Comparison of ENCODE assay signal across 12 mouse cellular contexts in genomic region chr5:24343379-24343778, GRCm38 (mm10). TPM values are rescaled to one million over a fixed set of nuclear protein-coding genes. Genes with fewer than 3 reads are reported as not detected.
A peak's percentile ranks its signal among the peaks of the same experiment; 100 is the strongest.
DNase-seq lines count a peak whose midpoint lies in the region; ATAC-seq lines count a peak whose summit lies in the region.
"Had no signal": no experiment of that assay in that cellular context is flagged by ENCODE, and none has a peak within 500 bp of the region (broad histone marks: within the 10 kb centered on the region; RNA-seq: fewer than 3 reads in every experiment).

No protein-coding gene starts in this region.

- intact Hi-C loops in left cerebral cortex, postnatal 25 days (cut with DNase I) = no loop called here

- H3K4me3 ChIP-seq in kidney, embryonic 14.5 days (ENCODE audit: low read length) = no peak overlapping the region
- no peak overlapping the region for H3K4me3 ChIP-seq in kidney, embryonic 16.5 days (ENCODE audit: low read length)
- H3K4me3 ChIP-seq in forebrain, embryonic 14.5 days (ENCODE audit: low read depth, low read length) = no peak overlapping the region
- no peak overlapping the region for H3K4me3 ChIP-seq in hindbrain, embryonic 16.5 days (ENCODE audit: low read length)
- no peak overlapping the region for H3K4me3 ChIP-seq in midbrain, embryonic 16.5 days (ENCODE audit: low read depth, low read length)
- H3K4me3 ChIP-seq: limb, embryonic 12.5 days had no signal

- H3K9me3 ChIP-seq in kidney, embryonic 14.5 days (ENCODE audit: control insufficient read depth, low read length) = no peaks in the 10 kb centered on the region
- no peaks in the 10 kb centered on the region for H3K9me3 ChIP-seq in kidney, embryonic 16.5 days (ENCODE audit: low read length)
- no peaks in the 10 kb centered on the region for H3K9me3 ChIP-seq in forebrain, embryonic 14.5 days (replicated peaks; ENCODE audit: control insufficient read depth, low read length)
- no peaks in the 10 kb centered on the region for H3K9me3 ChIP-seq in hindbrain, embryonic 16.5 days (ENCODE audit: control insufficient read depth, low read length)
- H3K9me3 ChIP-seq in midbrain, embryonic 16.5 days (replicated peaks; ENCODE audit: control insufficient read depth, low read length, poor library complexity, severe bottlenecking) = no peaks in the 10 kb centered on the region
- H3K9me3 ChIP-seq: limb, embryonic 12.5 days had no signal

- H3K9ac ChIP-seq in kidney, embryonic 14.5 days (ENCODE audit: low read depth, low read length) = 0 out of 2 replicates have a peak overlapping the region, but pooled peaks have one; percentile 18
- H3K9ac ChIP-seq in kidney, embryonic 16.5 days (replicated peaks; ENCODE audit: low read length) = no peak overlapping the region
- peak overlapping the region; percentile 26; the same call in 1 of the 2 replicates for H3K9ac ChIP-seq in forebrain, embryonic 14.5 days (ENCODE audit: low read length)
- peak overlapping the region; percentile 67; the same call in 1 of the 2 replicates for H3K9ac ChIP-seq in hindbrain, embryonic 16.5 days (ENCODE audit: low read depth, low read length)
- peak overlapping the region; percentile 57; the same call in 1 of the 2 replicates for H3K9ac ChIP-seq in midbrain, embryonic 16.5 days (ENCODE audit: low read depth, low read length)
- H3K9ac ChIP-seq: limb, embryonic 12.5 days had no signal

- no peak for DNase-seq in forebrain, embryonic 14.5 days (ENCODE audit: low spot score)
- DNase-seq in layer of hippocampus, adult 8-10 months (ENCODE audit: low spot score in 2 of 2) = no peak
- DNase-seq in left cerebral cortex, postnatal 25 days (ENCODE audit: low spot score in 2 of 2) = no peak
- no peak for DNase-seq in adrenal gland, postnatal 14 days

- no peak overlapping the region; the same call in 1 of the 2 replicates for H3K27ac ChIP-seq in kidney, embryonic 14.5 days (ENCODE audit: low read depth, low read length)
- H3K27ac ChIP-seq in kidney, embryonic 16.5 days (ENCODE audit: low read length) = no peak overlapping the region
- H3K27ac ChIP-seq in forebrain, embryonic 14.5 days (ENCODE audit: low read depth, low read length) = peak overlapping the region; percentile 90
- peak overlapping the region; percentile 84 for H3K27ac ChIP-seq in hindbrain, embryonic 16.5 days (ENCODE audit: low read depth, low read length)
- peak overlapping the region; percentile 83 for H3K27ac ChIP-seq in midbrain, embryonic 16.5 days (ENCODE audit: low read length)
- H3K27ac ChIP-seq: limb, embryonic 12.5 days had no signal

- no peak overlapping the region for H3K4me2 ChIP-seq in kidney, embryonic 14.5 days (replicated peaks; ENCODE audit: low read depth, low read length)
- no peak overlapping the region for H3K4me2 ChIP-seq in kidney, embryonic 16.5 days (replicated peaks; ENCODE audit: low read depth, low read length)
- H3K4me2 ChIP-seq in forebrain, embryonic 14.5 days (ENCODE audit: low read length) = no peak overlapping the region
- no peak overlapping the region for H3K4me2 ChIP-seq in hindbrain, embryonic 16.5 days (ENCODE audit: low read length)
- H3K4me2 ChIP-seq in midbrain, embryonic 16.5 days (ENCODE audit: low read length) = no peak overlapping the region
- H3K4me2 ChIP-seq: limb, embryonic 12.5 days had no signal

- no peaks in the 10 kb centered on the region for H3K36me3 ChIP-seq in kidney, embryonic 14.5 days (ENCODE audit: control insufficient read depth, insufficient read depth, low read length)
- no peaks in the 10 kb centered on the region for H3K36me3 ChIP-seq in kidney, embryonic 16.5 days (ENCODE audit: insufficient read depth, low read length)
- H3K36me3 ChIP-seq in forebrain, embryonic 14.5 days (ENCODE audit: control insufficient read depth, insufficient read depth, low read length) = no peaks in the 10 kb centered on the region
- no peaks in the 10 kb centered on the region for H3K36me3 ChIP-seq in hindbrain, embryonic 16.5 days (ENCODE audit: control insufficient read depth, insufficient read depth, low read length)
- no peaks in the 10 kb centered on the region for H3K36me3 ChIP-seq in midbrain, embryonic 16.5 days (ENCODE audit: control insufficient read depth, insufficient read depth, low read length)
- H3K36me3 ChIP-seq: limb, embryonic 12.5 days had no signal

- H3K27me3 ChIP-seq in kidney, embryonic 14.5 days (ENCODE audit: control insufficient read depth, insufficient read depth, low read length) = no peaks in the 10 kb centered on the region
- no peaks in the 10 kb centered on the region for H3K27me3 ChIP-seq in kidney, embryonic 16.5 days (ENCODE audit: insufficient read depth, low read length)
- no peaks in the 10 kb centered on the region for H3K27me3 ChIP-seq in forebrain, embryonic 14.5 days (replicated peaks; ENCODE audit: control insufficient read depth, insufficient read depth, low read length)
- H3K27me3 ChIP-seq in hindbrain, embryonic 16.5 days (replicated peaks; ENCODE audit: control insufficient read depth, insufficient read depth, low read length) = no peaks in the 10 kb centered on the region
- no peaks in the 10 kb centered on the region for H3K27me3 ChIP-seq in midbrain, embryonic 16.5 days (ENCODE audit: control insufficient read depth, insufficient read depth, low read depth, low read length)

- no peak for ATAC-seq in kidney, embryonic 14.5 days (ENCODE audit: low FRiP score, low TSS enrichment)
- no peak for ATAC-seq in kidney, embryonic 16.5 days (ENCODE audit: low FRiP score, low TSS enrichment)
- no peak for ATAC-seq in forebrain, embryonic 14.5 days
- no peak for ATAC-seq in hindbrain, embryonic 16.5 days
- ATAC-seq in midbrain, embryonic 16.5 days = no peak
- ATAC-seq: activated CD4-positive, CD25-positive, alpha-beta regulatory T cell, adult 4 months had no signal

- H3K4me1 ChIP-seq in kidney, embryonic 14.5 days (ENCODE audit: control insufficient read depth, insufficient read depth, low read length) = peaks cover 39% of the 10 kb centered on the region
- H3K4me1 ChIP-seq in kidney, embryonic 16.5 days (ENCODE audit: insufficient read depth, low read length) = peaks cover 37% of the 10 kb centered on the region
- H3K4me1 ChIP-seq in forebrain, embryonic 14.5 days (ENCODE audit: control insufficient read depth, insufficient read depth, low read length) = peaks cover 33% of the 10 kb centered on the region
- H3K4me1 ChIP-seq in hindbrain, embryonic 16.5 days (ENCODE audit: control insufficient read depth, insufficient read depth, low read depth, low read length) = peaks cover 29% of the 10 kb centered on the region
- H3K4me1 ChIP-seq in midbrain, embryonic 16.5 days (ENCODE audit: control insufficient read depth, insufficient read depth, low read length) = peaks cover 31% of the 10 kb centered on the region

RNA-seq across cellular contexts. Expression of gene Kcnh2, which starts 8.0 kb away (rescaled TPM):
- 4.6 and 5.7 TPM in 2 replicates for polyA plus RNA-seq in kidney, embryonic 14.5 days (2014; fragmentation: Nextera tagmentation; extraction: Ambion mirVana)
- 5.9 and 6.5 TPM in 2 replicates for polyA plus RNA-seq in kidney, embryonic 16.5 days (2015; fragmentation: Nextera tagmentation; extraction: Ambion mirVana)
- polyA plus RNA-seq in forebrain, embryonic 14.5 days (2014; fragmentation: Nextera tagmentation; extraction: Ambion mirVana) = 4.7 and 5.2 TPM in 2 replicates
- 13.0 and 14.0 TPM in 2 replicates for polyA plus RNA-seq in hindbrain, embryonic 16.5 days (2015; fragmentation: Nextera tagmentation; extraction: Ambion mirVana)
- polyA plus RNA-seq in midbrain, embryonic 16.5 days (2015; fragmentation: Nextera tagmentation; extraction: Ambion mirVana) = 11.4 and 11.7 TPM in 2 replicates
- total RNA-seq in layer of hippocampus, adult 8-10 months (2022) = 10 to 100 TPM; 20.4 to 26.8 (median 21.9) TPM
- 10 to 100 TPM; 22.5 to 30.1 TPM for total RNA-seq in left cerebral cortex, postnatal 25 days (2021)
- total RNA-seq in adrenal gland, postnatal 14 days (2021) = 10.7 and 11.1 TPM in 2 replicates
- total RNA-seq: granulocyte monocyte progenitor cell, adult 5-6 weeks; megakaryocyte, adult 5-6 weeks had no signal

RNA-seq across cellular contexts. Expression of gene Nos3, which starts 21.2 kb away (rescaled TPM):
- polyA plus RNA-seq in kidney, embryonic 14.5 days (2014; fragmentation: Nextera tagmentation; extraction: Ambion mirVana) = 6.3 and 12.0 TPM in 2 replicates
- polyA plus RNA-seq in kidney, embryonic 16.5 days (2015; fragmentation: Nextera tagmentation; extraction: Ambion mirVana) = 19.7 and 20.3 TPM in 2 replicates
- polyA plus RNA-seq in forebrain, embryonic 14.5 days (2014; fragmentation: Nextera tagmentation; extraction: Ambion mirVana) = 4.6 and 7.6 TPM in 2 replicates
- polyA plus RNA-seq in hindbrain, embryonic 16.5 days (2015; fragmentation: Nextera tagmentation; extraction: Ambion mirVana) = 8.6 and 11.0 TPM in 2 replicates
- polyA plus RNA-seq in midbrain, embryonic 16.5 days (2015; fragmentation: Nextera tagmentation; extraction: Ambion mirVana) = 8.8 and 9.7 TPM in 2 replicates
- 1 to 10 TPM; 6.6 to 9.0 (median 7.6) TPM for total RNA-seq in layer of hippocampus, adult 8-10 months (2022)
- total RNA-seq in left cerebral cortex, postnatal 25 days (2021) = 1 to 10 TPM; 8.0 to 9.5 TPM
- total RNA-seq in adrenal gland, postnatal 14 days (2021) = 16.8 and 18.3 TPM in 2 replicates
- total RNA-seq: granulocyte monocyte progenitor cell, adult 5-6 weeks had no signal

RNA-seq across cellular contexts. Expression of gene Atg9b, which starts 48.6 kb away (rescaled TPM):
- 1.1 and 1.3 TPM in 2 replicates for polyA plus RNA-seq in kidney, embryonic 14.5 days (2014; fragmentation: Nextera tagmentation; extraction: Ambion mirVana)
- polyA plus RNA-seq in kidney, embryonic 16.5 days (2015; fragmentation: Nextera tagmentation; extraction: Ambion mirVana) = 1.0 and 1.7 TPM in 2 replicates
- 0.48 and 0.74 TPM in 2 replicates for polyA plus RNA-seq in forebrain, embryonic 14.5 days (2014; fragmentation: Nextera tagmentation; extraction: Ambion mirVana)
- 3.6 and 4.6 TPM in 2 replicates for polyA plus RNA-seq in hindbrain, embryonic 16.5 days (2015; fragmentation: Nextera tagmentation; extraction: Ambion mirVana)
- polyA plus RNA-seq in midbrain, embryonic 16.5 days (2015; fragmentation: Nextera tagmentation; extraction: Ambion mirVana) = 3.8 and 4.4 TPM in 2 replicates
- total RNA-seq in layer of hippocampus, adult 8-10 months (2022) = 1 to 10 TPM; 3.0 to 5.2 (median 4.0) TPM
- 1 to 10 TPM; 2.3 to 3.0 TPM for total RNA-seq in left cerebral cortex, postnatal 25 days (2021)
- total RNA-seq in adrenal gland, postnatal 14 days (2021) = 0.41 and 0.60 TPM in 2 replicates

RNA-seq across cellular contexts. Expression of gene Abcb8, which starts 50.1 kb away (rescaled TPM):
- 44.9 and 55.0 TPM in 2 replicates for polyA plus RNA-seq in kidney, embryonic 14.5 days (2014; fragmentation: Nextera tagmentation; extraction: Ambion mirVana)
- polyA plus RNA-seq in kidney, embryonic 16.5 days (2015; fragmentation: Nextera tagmentation; extraction: Ambion mirVana) = 76.1 and 80.3 TPM in 2 replicates
- polyA plus RNA-seq in forebrain, embryonic 14.5 days (2014; fragmentation: Nextera tagmentation; extraction: Ambion mirVana) = 37.1 and 43.1 TPM in 2 replicates
- 52.4 and 53.7 TPM in 2 replicates for polyA plus RNA-seq in hindbrain, embryonic 16.5 days (2015; fragmentation: Nextera tagmentation; extraction: Ambion mirVana)
- 49.2 and 54.9 TPM in 2 replicates for polyA plus RNA-seq in midbrain, embryonic 16.5 days (2015; fragmentation: Nextera tagmentation; extraction: Ambion mirVana)
- 10 to 100 TPM; 51.9 to 59.2 (median 56.8) TPM for total RNA-seq in layer of hippocampus, adult 8-10 months (2022)
- total RNA-seq in left cerebral cortex, postnatal 25 days (2021) = 10 to 100 TPM; 41.3 to 54.2 TPM
- total RNA-seq in adrenal gland, postnatal 14 days (2021) = 80.9 and 92.2 TPM in 2 replicates

Comparison
In these comparisons a context has a peak if more than half of its experiments do, and no peak if none do; other contexts are left out.
1. H3K27ac ChIP-seq: peak in forebrain, embryonic 14.5 days (single experiment), hindbrain, embryonic 16.5 days (single experiment) and midbrain, embryonic 16.5 days (single experiment); none in kidney, embryonic 14.5 days (single experiment) and kidney, embryonic 16.5 days (single experiment).